Mouse (Mus musculus) midbrain, embryonic 11.5 days (tissue): ENCODE measurements around the gene Entpd7. TPM values are rescaled to one million over a fixed set of nuclear protein-coding genes. Genes with fewer than 3 reads are reported as not detected.

Experiments
- ATAC-seq: fragments of 200-750 bp; cut with Nextera tagmentation; 2 replicates; pipeline ENCODE4 v1.8.0; 2017; ENCODE audit warnings: moderate TSS enrichment, moderate library complexity; ENCODE audit not compliant: low FRiP score
- DNase-seq: peaks from one replicate; pipeline ENCODE4 v3.0.0; 2015; ENCODE audit warnings: low spot score; ENCODE audit errors: missing footprints
- H3K27ac ChIP-seq: fragments of 300-500 bp; sonication (generic); 2 replicates; pipeline ENCODE4 v1.5.1; 2014; ENCODE audit warnings: low read depth, low read length
- H3K27me3 ChIP-seq: fragments of 300-500 bp; sonication (generic); 2 replicates; pipeline ENCODE4 v1.6.1; 2014; ENCODE audit warnings: mild to moderate bottlenecking, low read length, moderate library complexity, mixed read lengths; ENCODE audit not compliant: control insufficient read depth, insufficient read depth
- H3K36me3 ChIP-seq: fragments of 300-500 bp; sonication (generic); 2 replicates; pipeline ENCODE4 v1.6.1; 2014; ENCODE audit warnings: mild to moderate bottlenecking, low read length, moderate library complexity, mixed read lengths; ENCODE audit not compliant: control insufficient read depth, insufficient read depth
- H3K4me1 ChIP-seq: fragments of 300-500 bp; sonication (generic); 2 replicates; pipeline ENCODE4 v1.6.1; 2014; ENCODE audit warnings: low read length; ENCODE audit not compliant: control insufficient read depth, insufficient read depth
- H3K4me2 ChIP-seq: fragments of 300-500 bp; sonication (generic); 2 replicates; pipeline ENCODE4 v1.6.1; 2014; ENCODE audit warnings: mild to moderate bottlenecking, moderate library complexity
- H3K4me3 ChIP-seq: fragments of 300-500 bp; sonication (generic); 2 replicates; pipeline ENCODE4 v1.5.1; 2014; ENCODE audit warnings: low read depth, low read length
- H3K9ac ChIP-seq: fragments of 300-500 bp; sonication (generic); 2 replicates; pipeline ENCODE4 v1.6.1; 2014; ENCODE audit warnings: low read length
- H3K9me3 ChIP-seq: fragments of 300-500 bp; sonication (generic); 2 replicates; pipeline ENCODE4 v1.6.1; 2016; ENCODE audit warnings: low read length; ENCODE audit not compliant: control insufficient read depth
- WGBS: fragments of 180-500 bp; shearing (Covaris S2); extraction: QIAGEN DNeasy Blood & Tissue Kit; methylation state at CpG from one replicate; pipeline ENCODE4 v1.1.7; 2014; 5-methylcytosine and 5-hydroxymethylcytosine counted together
- polyA plus RNA-seq: library from polyadenylated mRNA; unstranded; fragments of >200 nt; fragmentation: Nextera tagmentation; extraction: Ambion mirVana; gene quantifications from 2 replicates; pipeline ENCODE4 v1.2.1, GENCODE M21; 2014

Gene Entpd7
- polyA plus RNA-seq, 1 experiment from 2014 or later = 12.2 TPM

DNA sequence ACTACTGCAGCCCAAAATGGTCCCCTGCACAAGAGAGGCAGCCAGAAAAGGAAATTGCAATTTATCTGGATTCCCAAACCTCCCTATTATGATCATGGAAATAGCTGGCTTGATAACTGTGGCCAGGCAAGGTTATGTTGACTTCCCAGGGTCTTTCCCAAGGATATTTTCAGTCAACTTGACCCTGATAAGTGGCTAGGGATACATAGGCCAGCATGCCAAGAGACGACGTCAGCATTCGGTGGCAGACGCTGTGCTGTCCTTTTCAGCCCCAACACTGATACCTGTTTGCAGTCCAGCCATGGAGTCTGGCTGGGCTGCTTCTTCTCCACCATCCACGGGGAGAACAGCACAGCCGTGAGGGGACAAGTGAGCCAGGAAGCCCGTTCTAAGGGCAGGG is 18.4 kb upstream of the Entpd7 start:
- no peak overlapping the region for H3K4me2 ChIP-seq
- 82% methylated on average over 7 of the region's 7 CpGs for WGBS
- no peaks in the 10 kb centered on the region for H3K9me3 ChIP-seq
- ATAC-seq (no peak), DNase-seq (no peak)
- H3K27ac ChIP-seq = no peak overlapping the region
- no peak overlapping the region for H3K4me3 ChIP-seq
- no peak overlapping the region for H3K9ac ChIP-seq
- H3K4me1 ChIP-seq = peaks cover 7% of the 10 kb centered on the region
- H3K36me3 ChIP-seq = no peaks in the 10 kb centered on the region
- H3K27me3 ChIP-seq = no peaks in the 10 kb centered on the region

GRCm38 (mm10) chr19:43673513-43674315 is 15.8 kb upstream of the Entpd7 start:
- peak; percentile 93 for DNase-seq
- WGBS = 14% methylated on average over 21 of the region's 21 CpGs
- Histone ChIP-seq H3K36me3 (no peaks in the 10 kb centered on the region), H3K4me1 (peaks cover 14% of the 10 kb centered on the region), H3K9ac (peak overlapping the region; percentile 86), H3K9me3 (no peaks in the 10 kb centered on the region), H3K4me3 (peak overlapping the region; percentile 97), H3K27me3 (no peaks in the 10 kb centered on the region), H3K4me2 (peak overlapping the region; percentile 92), H3K27ac (no peak overlapping the region)
- no peak for ATAC-seq

GRCm38 (mm10) chr19:43674316-43674689 is 15.2 kb upstream of the Entpd7 start:
- Histone ChIP-seq H3K4me3 (peak overlapping the region; percentile 97), H3K4me2 (peak overlapping the region; percentile 92), H3K27ac (peak overlapping the region; percentile 58), H3K36me3 (no peaks in the 10 kb centered on the region), H3K9me3 (no peaks in the 10 kb centered on the region), H3K9ac (peak overlapping the region; percentile 86), H3K27me3 (no peaks in the 10 kb centered on the region), H3K4me1 (peaks cover 14% of the 10 kb centered on the region)
- no peak for ATAC-seq
- peak; percentile 93 for DNase-seq
- WGBS = under 1% methylated on average over 20 of the region's 29 CpGs

- DNase-seq = peak; percentile 99
- peak; percentile 97 for ATAC-seq
- H3K4me2 ChIP-seq = peak within 1 kb of the TSS; percentile 92
- no peaks in the 10 kb centered on the region for H3K9me3 ChIP-seq
- H3K9ac ChIP-seq = peak within 1 kb of the TSS; percentile 86
- H3K27ac ChIP-seq = peak within 1 kb of the TSS; percentile 94
- no peaks in the 10 kb centered on the region for H3K36me3 ChIP-seq
- peak within 1 kb of the TSS; percentile 97 for H3K4me3 ChIP-seq
- H3K27me3 ChIP-seq = no peaks in the 10 kb centered on the region
- H3K4me1 ChIP-seq = peaks cover 14% of the 10 kb centered on the region
- under 1% methylated on average over 75 of the region's 79 CpGs for WGBS
Measured at GRCm38 (mm10) chr19:43674730-43675524, 14.5 kb upstream of the Entpd7 start, which contains the start of gene Slc25a28. Gene Slc25a28 (minus strand): TSS chr19:43674881.

- 1% methylated on average over 43 of the region's 43 CpGs for whole genome bisulfite sequencing
- DNase-seq (peak; percentile 92), ATAC-seq (0 out of 2 replicates have a peak, but pooled peaks have one; percentile 0)
Measured at GRCm38 (mm10) chr19:43675525-43676400, 13.7 kb upstream of the Entpd7 start.

GRCm38 (mm10) chr19:43678467-43679003 is 10.9 kb upstream of the Entpd7 start:
- ATAC-seq = no peak
- Histone ChIP-seq H3K9me3 (no peaks in the 10 kb centered on the region), H3K27ac (no peak overlapping the region), H3K36me3 (no peaks in the 10 kb centered on the region), H3K27me3 (no peaks in the 10 kb centered on the region), H3K4me3 (no peak overlapping the region), H3K9ac (no peak overlapping the region), H3K4me1 (peaks cover 10% of the 10 kb centered on the region), H3K4me2 (no peak overlapping the region)
- DNase-seq = no peak
- WGBS = 83% methylated on average over 8 of the region's 8 CpGs

More at GRCm38 (mm10) chr19:43675525-43676400, 13.7 kb upstream of the Entpd7 start:
- peak overlapping the region; percentile 97 for H3K4me3 ChIP-seq
- H3K4me1 ChIP-seq = peaks cover 14% of the 10 kb centered on the region
- H3K27ac ChIP-seq = peak overlapping the region; percentile 94
- H3K9me3 ChIP-seq = no peaks in the 10 kb centered on the region
- H3K4me2 ChIP-seq = peak overlapping the region; percentile 86
- peak overlapping the region; percentile 73 for H3K9ac ChIP-seq
- H3K27me3 ChIP-seq = no peaks in the 10 kb centered on the region
- H3K36me3 ChIP-seq = no peaks in the 10 kb centered on the region

- H3K4me1 ChIP-seq = peaks cover 8% of the 10 kb centered on the region
- H3K4me2 ChIP-seq = no peak overlapping the region
- H3K9ac ChIP-seq = no peak overlapping the region
- no peak overlapping the region for H3K4me3 ChIP-seq
- H3K27me3 ChIP-seq = no peaks in the 10 kb centered on the region
- H3K9me3 ChIP-seq = no peaks in the 10 kb centered on the region
- no peaks in the 10 kb centered on the region for H3K36me3 ChIP-seq
- ATAC-seq (no peak), DNase-seq (peak; percentile 80)
- H3K27ac ChIP-seq = no peak overlapping the region
- 85% methylated on average over 10 of the region's 10 CpGs for WGBS
Measured at GRCm38 (mm10) chr19:43679474-43679981, 9.9 kb upstream of the Entpd7 start.

DNA sequence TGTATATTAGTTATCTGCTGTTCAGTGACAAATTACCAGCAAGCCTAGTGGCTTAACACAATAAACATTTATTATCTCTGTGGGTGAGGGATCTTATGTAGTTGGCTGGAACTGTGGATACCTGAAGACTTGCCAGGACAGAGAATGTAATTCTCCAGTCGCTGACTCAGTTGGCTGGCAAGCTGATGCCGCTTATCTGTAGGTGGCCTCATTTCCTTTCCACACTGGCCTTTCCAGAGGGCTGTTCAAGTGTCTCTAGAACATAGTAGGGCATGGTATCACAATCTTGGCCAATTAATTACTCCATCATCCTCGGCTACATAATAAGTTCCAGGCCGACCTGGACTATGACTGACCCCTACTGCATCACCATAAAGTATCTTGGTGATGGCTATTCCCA is 7.9 kb upstream of the Entpd7 start:
- Histone ChIP-seq H3K4me1 (peaks cover 2% of the 10 kb centered on the region), H3K9ac (no peak overlapping the region), H3K27ac (no peak overlapping the region), H3K4me3 (no peak overlapping the region), H3K36me3 (no peaks in the 10 kb centered on the region), H3K4me2 (no peak overlapping the region), H3K27me3 (no peaks in the 10 kb centered on the region), H3K9me3 (no peaks in the 10 kb centered on the region)
- ATAC-seq (no peak), DNase-seq (no peak)
- WGBS = 90% methylated on average over 4 of the region's 4 CpGs
